Mouse (Mus musculus) ES-E14 (cell line): ENCODE data around the gene Bri3bp. TPM values are rescaled to one million over a fixed set of nuclear protein-coding genes. Genes with fewer than 3 reads are reported as not detected.

Experiments
- DNase-seq: peaks from one replicate; pipeline ENCODE4 v3.0.0-alpha.2; 2013; ENCODE audit warnings: low read depth, low spot score
- H3K27ac ChIP-seq: 2 replicates; pipeline ENCODE4 v1.5.1; 2012; ENCODE audit warnings: low read depth, mild to moderate bottlenecking, low read length, moderate library complexity, mixed read lengths; ENCODE audit not compliant: poor library complexity, insufficient read depth, severe bottlenecking
- H3K36me3 ChIP-seq: 2 replicates; pipeline ENCODE4 v1.6.1; 2012; ENCODE audit warnings: mild to moderate bottlenecking, low read length, moderate library complexity, mixed read lengths; ENCODE audit not compliant: control insufficient read depth, poor library complexity, insufficient read depth, severe bottlenecking
- H3K4me1 ChIP-seq, 2 experiments: fragments of 150-350 bp in 1 of 2; sonication (generic) in 1 of 2; 2 replicates each; pipeline ENCODE4 v1.6.1; 2012; ENCODE audit warnings: low read length in 2 of 2, mild to moderate bottlenecking in 1 of 2, mixed read lengths in 1 of 2; ENCODE audit not compliant: control insufficient read depth in 2 of 2, insufficient read depth in 2 of 2, poor library complexity in 1 of 2
- H3K4me3 ChIP-seq, 2 experiments: fragments of 150-350 bp in 1 of 2; sonication (generic) in 1 of 2; 2 replicates each; pipeline ENCODE4 v1.5.1; 2012; ENCODE audit warnings: low read length in 2 of 2, low read depth in 1 of 2, mild to moderate bottlenecking in 1 of 2, mixed read lengths in 1 of 2; ENCODE audit not compliant: insufficient read depth in 1 of 2, poor library complexity in 1 of 2, severe bottlenecking in 1 of 2
- H3K9ac ChIP-seq: 2 replicates; pipeline ENCODE4 v1.6.1; 2012; ENCODE audit warnings: low read depth, mild to moderate bottlenecking, low read length, mixed read lengths; ENCODE audit not compliant: poor library complexity, insufficient read depth, severe bottlenecking
- H3K9me3 ChIP-seq: fragments of 150-350 bp; sonication (generic); 2 replicates; pipeline ENCODE4 v1.6.1; 2012; ENCODE audit warnings: low read depth, mild to moderate bottlenecking, low read length; ENCODE audit not compliant: control insufficient read depth, insufficient read depth
- CHD2 ChIP-seq: IDR thresholded peaks from 2 replicates; pipeline ENCODE4 v1.6.1; 2014; ENCODE audit warnings: mild to moderate bottlenecking, low read depth, low read length, inconsistent platforms
- HCFC1 ChIP-seq: IDR thresholded peaks from 2 replicates; pipeline ENCODE4 v1.6.1; 2012; ENCODE audit warnings: low read length, inconsistent platforms, borderline replicate concordance; ENCODE audit not compliant: insufficient read depth
- MAFK ChIP-seq: IDR thresholded peaks from 2 replicates; pipeline ENCODE4 v1.6.1; 2014; ENCODE audit warnings: mild to moderate bottlenecking, low read depth, low read length, inconsistent platforms; ENCODE audit not compliant: insufficient read depth
- ZC3H11A ChIP-seq: IDR thresholded peaks from 2 replicates; pipeline ENCODE4 v1.6.1; 2012; ENCODE audit warnings: low read depth, mild to moderate bottlenecking, inconsistent platforms, low read length, borderline replicate concordance
- ZNF384 ChIP-seq: IDR thresholded peaks from 2 replicates; pipeline ENCODE4 v1.6.1; 2012; ENCODE audit warnings: low read depth, low read length, inconsistent platforms
- in situ Hi-C, 2 experiments: fragments of 600-800 bp; cut with MboI; formaldehyde crosslinking; loops; one replicate each; pipeline ENCODE4 v1.15.1; 2025; ENCODE audit warnings: low sequenced_read_pairs in 2 of 2, inconsistent platforms in 1 of 2; ENCODE audit not compliant: unreplicated experiment in 2 of 2
- total RNA-seq: library from RNA; depleted of rRNA; stranded (reverse); fragments of 300-350 nt; gene quantifications from 2 replicates; pipeline ENCODE4 v1.2.3, GENCODE M21; 2012

Bri3bp gene
- total RNA-seq, 1 experiment: 52.7 TPM

- no peak for DNase-seq
- Histone ChIP-seq H3K4me3 (no peak overlapping the region), H3K27ac (no peak overlapping the region), H3K4me1 (peaks cover 0 to 14% of the 10 kb centered on the region in 2 experiments; a peak in 2 of 4 replicates), H3K9ac (no peak overlapping the region), H3K9me3 (no peaks in the 10 kb centered on the region), H3K36me3 (peaks cover 24% of the 10 kb centered on the region)
- no peak for TF ChIP-seq CHD2
- TF ChIP-seq ZC3H11A: no peak
- no peak for TF ChIP-seq ZNF384
- TF ChIP-seq HCFC1: no peak
- TF ChIP-seq MAFK: no peak
- in situ Hi-C loops: no loop called here
Observed at GRCm38 (mm10) chr5:125448026-125448425, 6.7 kb downstream of the Bri3bp start.

- Histone ChIP-seq H3K9ac (no peak overlapping the region), H3K4me3 (no peak overlapping the region), H3K36me3 (peaks cover 24% of the 10 kb centered on the region), H3K27ac (no peak overlapping the region), H3K9me3 (no peaks in the 10 kb centered on the region), H3K4me1 (peaks cover 0 to 14% of the 10 kb centered on the region in 2 experiments; a peak in 2 of 4 replicates)
- no peak for DNase-seq
- TF ChIP-seq ZC3H11A: no peak
- TF ChIP-seq HCFC1: no peak
- no peak for TF ChIP-seq ZNF384
- TF ChIP-seq CHD2: no peak
- no peak for TF ChIP-seq MAFK
- in situ Hi-C loops: no loop called here
Observed at GRCm38 (mm10) chr5:125448631-125449030, 7.3 kb downstream of the Bri3bp start.

GRCm38 (mm10) chr5:125449306-125449705, 7.9 kb downstream of the Bri3bp start:
- no peak overlapping the region for H3K27ac ChIP-seq
- no peak overlapping the region for H3K4me3 ChIP-seq
- peaks cover 0 to 11% of the 10 kb centered on the region in 2 experiments; a peak in 2 of 4 replicates for H3K4me1 ChIP-seq
- no peak for TF ChIP-seq CHD2
- DNase-seq: no peak
- in situ Hi-C loops: no loop called here
- H3K36me3 ChIP-seq: peaks cover 28% of the 10 kb centered on the region
- H3K9ac ChIP-seq: no peak overlapping the region
- H3K9me3 ChIP-seq: no peaks in the 10 kb centered on the region

- in situ Hi-C loops: no loop called here
- Histone ChIP-seq H3K36me3 (peaks cover 37% of the 10 kb centered on the region), H3K4me1 (peaks cover 0 to 10% of the 10 kb centered on the region in 2 experiments; a peak in 2 of 4 replicates), H3K27ac (no peak overlapping the region), H3K4me3 (no peak overlapping the region), H3K9ac (no peak overlapping the region), H3K9me3 (no peaks in the 10 kb centered on the region)
- DNase-seq: no peak
- TF ChIP-seq MAFK: no peak
- no peak for TF ChIP-seq ZC3H11A
- TF ChIP-seq ZNF384: no peak
- TF ChIP-seq HCFC1: no peak
- no peak for TF ChIP-seq CHD2
Observed at GRCm38 (mm10) chr5:125452573-125452972, 11.2 kb downstream of the Bri3bp start.

- TF ChIP-seq MAFK: no peak
- no peak for TF ChIP-seq HCFC1
- no peak for TF ChIP-seq ZC3H11A
- TF ChIP-seq ZNF384: no peak
- TF ChIP-seq CHD2: no peak
- in situ Hi-C loops: no loop called here
- no peak overlapping the region for H3K9ac ChIP-seq
- DNase-seq: no peak
- peaks cover 0 to 2% of the 10 kb centered on the region in 2 experiments; a peak in 1 of 4 replicates for H3K4me1 ChIP-seq
- no peak overlapping the region for H3K4me3 ChIP-seq
- no peaks in the 10 kb centered on the region for H3K9me3 ChIP-seq
- H3K36me3 ChIP-seq: peaks cover 32% of the 10 kb centered on the region
- no peak overlapping the region for H3K27ac ChIP-seq
Observed at GRCm38 (mm10) chr5:125456100-125456499, 14.7 kb downstream of the Bri3bp start.
